Mouse (Mus musculus) bone marrow macrophage, adult 2 months (primary cell): ENCODE measurements around the gene Gfm1.

Experiments used
- CTCF ChIP-seq: IDR thresholded peaks from 2 replicates; pipeline ENCODE4 v1.5.1; 2012; ENCODE audit warnings: low read depth, mild to moderate bottlenecking, low read length, moderate library complexity
- POLR2A ChIP-seq: IDR thresholded peaks from 2 replicates; pipeline ENCODE4 v1.6.1; 2012; ENCODE audit warnings: mild to moderate bottlenecking, low read depth, low read length, borderline replicate concordance

GRCm38 (mm10) chr3:67462578-67462977 is 32.7 kb downstream of the Gfm1 start:
- TF ChIP-seq POLR2A, result no peak
- no peak for TF ChIP-seq CTCF
